21 mouse cellular contexts compared by ENCODE assay signal in the genomic region with DNA sequence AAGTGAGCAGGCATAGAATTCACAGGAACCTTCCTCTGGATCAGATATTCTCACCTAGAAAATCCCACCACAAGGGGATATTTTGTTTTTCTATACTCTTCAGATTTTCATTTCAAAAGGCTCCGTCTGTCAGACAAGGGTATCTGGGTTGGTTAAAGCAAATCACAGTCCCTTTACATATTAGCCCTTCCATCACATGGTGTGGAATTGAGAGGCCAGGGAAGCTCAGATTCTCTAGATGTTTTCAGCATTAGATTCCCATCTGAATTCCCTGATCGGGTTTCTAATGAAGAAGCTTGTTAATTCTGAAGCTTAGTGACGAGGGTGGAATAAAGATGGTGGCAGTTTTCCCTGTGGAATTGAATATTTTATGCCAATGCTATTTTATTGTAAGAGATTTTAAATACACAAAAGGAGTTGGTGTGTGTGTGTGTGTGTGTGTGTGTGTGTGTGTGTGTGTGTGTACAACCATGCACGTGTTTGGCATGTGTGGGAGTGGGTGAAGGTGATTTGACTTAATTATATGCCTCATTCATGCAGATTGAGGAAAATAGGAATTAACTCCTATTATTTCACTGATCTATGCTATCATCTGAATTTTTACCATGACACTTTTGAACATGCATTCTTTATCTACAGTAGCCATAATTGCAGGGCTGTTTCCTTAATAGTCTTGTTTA.
A peak's percentile ranks its signal among the peaks of the same experiment; 100 is the strongest.
DNase-seq lines count a peak whose midpoint lies in the region; ATAC-seq and TF ChIP-seq lines count a peak whose summit lies in the region.
"Had no signal": no experiment of that assay in that cellular context is flagged by ENCODE, and none has a peak within 500 bp of the region (broad histone marks: within the 10 kb centered on the region; RNA-seq: fewer than 3 reads in every experiment).

No protein-coding gene starts in this region.

- TF ChIP-seq CTCF in hindbrain, postnatal 0 days (IDR thresholded peaks at IDR 0.05; ENCODE audit: low read depth) = no peak
- TF ChIP-seq CTCF in brain, embryonic 14.5 days (IDR thresholded peaks at IDR 0.05; ENCODE audit: borderline replicate concordance, extremely low read depth, insufficient read depth, insufficient read length) = no peak

- no peaks in the 10 kb centered on the region for H3K9me3 ChIP-seq in forebrain, embryonic 16.5 days (ENCODE audit: control insufficient read depth, low read length)
- no peaks in the 10 kb centered on the region for H3K9me3 ChIP-seq in forebrain, embryonic 10.5 days
- no peaks in the 10 kb centered on the region for H3K9me3 ChIP-seq in hindbrain, embryonic 13.5 days
- no peaks in the 10 kb centered on the region for H3K9me3 ChIP-seq in hindbrain, postnatal 0 days (ENCODE audit: low read length)
- no peaks in the 10 kb centered on the region for H3K9me3 ChIP-seq in hindbrain, embryonic 14.5 days (ENCODE audit: control insufficient read depth, low read length)
- H3K9me3 ChIP-seq: embryonic facial prominence, embryonic 12.5 days; heart, embryonic 10.5 days had no signal

- H3K9ac ChIP-seq in forebrain, embryonic 16.5 days (replicated peaks; ENCODE audit: low read depth, low read length) = no peak overlapping the region
- no peak overlapping the region for H3K9ac ChIP-seq in hindbrain, embryonic 13.5 days
- H3K9ac ChIP-seq in hindbrain, postnatal 0 days (replicated peaks; ENCODE audit: low read length) = no peak overlapping the region
- no peak overlapping the region for H3K9ac ChIP-seq in hindbrain, embryonic 14.5 days
- H3K9ac ChIP-seq: embryonic facial prominence, embryonic 12.5 days had no signal

- TF ChIP-seq POLR2A in brain, embryonic 14.5 days (IDR thresholded peaks at IDR 0.05; ENCODE audit: borderline replicate concordance, extremely low read depth, insufficient read depth, insufficient read length, poor library complexity, severe bottlenecking) = no peak

- 43% methylated on average over 4 of the region's 4 CpGs for WGBS in forebrain, embryonic 16.5 days
- WGBS in forebrain, embryonic 10.5 days = 90% methylated on average over 4 of the region's 4 CpGs
- WGBS in hindbrain, embryonic 13.5 days = 53% methylated on average over 4 of the region's 4 CpGs
- 61% methylated on average over 4 of the region's 4 CpGs for WGBS in hindbrain, postnatal 0 days
- 47% methylated on average over 4 of the region's 4 CpGs for WGBS in hindbrain, embryonic 14.5 days

- no peaks in the 10 kb centered on the region for H3K27me3 ChIP-seq in forebrain, embryonic 16.5 days (replicated peaks; ENCODE audit: control insufficient read depth, insufficient read depth, low read length)
- no peaks in the 10 kb centered on the region for H3K27me3 ChIP-seq in forebrain, embryonic 10.5 days (ENCODE audit: poor library complexity, severe bottlenecking)
- no peaks in the 10 kb centered on the region for H3K27me3 ChIP-seq in hindbrain, embryonic 13.5 days
- no peaks in the 10 kb centered on the region for H3K27me3 ChIP-seq in hindbrain, postnatal 0 days (ENCODE audit: insufficient read depth, low read length)
- H3K27me3 ChIP-seq in hindbrain, embryonic 14.5 days (ENCODE audit: control insufficient read depth, insufficient read depth, low read length) = no peaks in the 10 kb centered on the region
- H3K27me3 ChIP-seq: embryonic facial prominence, embryonic 12.5 days had no signal

- H3K27ac ChIP-seq in forebrain, embryonic 16.5 days (ENCODE audit: low read length) = no peak overlapping the region
- H3K27ac ChIP-seq in forebrain, embryonic 10.5 days = no peak overlapping the region
- 0 out of 2 replicates have a peak overlapping the region, but pooled peaks have one; percentile 18 for H3K27ac ChIP-seq in hindbrain, embryonic 13.5 days
- H3K27ac ChIP-seq in hindbrain, postnatal 0 days = no peak overlapping the region
- 0 out of 2 replicates have a peak overlapping the region, but pooled peaks have one; percentile 9 for H3K27ac ChIP-seq in hindbrain, embryonic 14.5 days
- H3K27ac ChIP-seq: embryonic facial prominence, embryonic 12.5 days; heart, embryonic 10.5 days had no signal

- ATAC-seq in forebrain, embryonic 16.5 days = peak; percentile 57; the same call in 1 of the 2 replicates
- no peak; the same call in 1 of the 2 replicates for ATAC-seq in hindbrain, embryonic 13.5 days (ENCODE audit: low FRiP score)
- ATAC-seq in hindbrain, postnatal 0 days = no peak
- 0 out of 2 replicates have a peak, but pooled peaks have one; percentile 51 for ATAC-seq in hindbrain, embryonic 14.5 days (ENCODE audit: low FRiP score)
- ATAC-seq: intestine, postnatal 0 days had no signal

- no peaks in the 10 kb centered on the region for H3K4me1 ChIP-seq in forebrain, embryonic 16.5 days (replicated peaks; ENCODE audit: control insufficient read depth, insufficient read depth, low read length)
- no peaks in the 10 kb centered on the region for H3K4me1 ChIP-seq in forebrain, embryonic 10.5 days
- no peaks in the 10 kb centered on the region for H3K4me1 ChIP-seq in hindbrain, embryonic 13.5 days (replicated peaks)
- no peaks in the 10 kb centered on the region for H3K4me1 ChIP-seq in hindbrain, postnatal 0 days (ENCODE audit: insufficient read depth, low read length)
- no peaks in the 10 kb centered on the region for H3K4me1 ChIP-seq in hindbrain, embryonic 14.5 days (replicated peaks; ENCODE audit: control insufficient read depth, insufficient read depth, low read length)
- H3K4me1 ChIP-seq: embryonic facial prominence, embryonic 12.5 days; heart, embryonic 10.5 days had no signal

- H3K4me3 ChIP-seq in forebrain, embryonic 16.5 days (replicated peaks; ENCODE audit: low read length) = no peak overlapping the region
- H3K4me3 ChIP-seq in forebrain, embryonic 10.5 days = no peak overlapping the region
- H3K4me3 ChIP-seq in hindbrain, embryonic 13.5 days = no peak overlapping the region
- no peak overlapping the region for H3K4me3 ChIP-seq in hindbrain, postnatal 0 days (ENCODE audit: low read length)
- H3K4me3 ChIP-seq in hindbrain, embryonic 14.5 days (replicated peaks; ENCODE audit: low read length) = no peak overlapping the region
- H3K4me3 ChIP-seq: embryonic facial prominence, embryonic 12.5 days; heart, embryonic 10.5 days had no signal

- H3K36me3 ChIP-seq in forebrain, embryonic 16.5 days (ENCODE audit: control insufficient read depth, insufficient read depth) = no peaks in the 10 kb centered on the region
- H3K36me3 ChIP-seq in forebrain, embryonic 10.5 days (replicated peaks) = no peaks in the 10 kb centered on the region
- no peaks in the 10 kb centered on the region for H3K36me3 ChIP-seq in hindbrain, embryonic 13.5 days
- H3K36me3 ChIP-seq in hindbrain, postnatal 0 days (ENCODE audit: insufficient read depth, low read length) = no peaks in the 10 kb centered on the region
- no peaks in the 10 kb centered on the region for H3K36me3 ChIP-seq in hindbrain, embryonic 14.5 days (replicated peaks; ENCODE audit: control insufficient read depth, insufficient read depth)
- H3K36me3 ChIP-seq: embryonic facial prominence, embryonic 12.5 days; heart, embryonic 10.5 days had no signal

- H3K4me2 ChIP-seq in forebrain, embryonic 16.5 days (ENCODE audit: low read length) = no peak overlapping the region
- no peak overlapping the region for H3K4me2 ChIP-seq in hindbrain, embryonic 13.5 days
- H3K4me2 ChIP-seq in hindbrain, postnatal 0 days (ENCODE audit: low read depth, low read length) = no peak overlapping the region
- no peak overlapping the region for H3K4me2 ChIP-seq in hindbrain, embryonic 14.5 days (replicated peaks)
- H3K4me2 ChIP-seq: embryonic facial prominence, embryonic 12.5 days had no signal

- no peak for DNase-seq in forebrain, embryonic 10.5 days (ENCODE audit: extremely low spot score, low spot score)
- DNase-seq in hindbrain, postnatal 0 days (ENCODE audit: low spot score) = no peak
- peak; percentile 60 for DNase-seq in brain, embryonic 14.5 days (ENCODE audit: low read depth)
- DNase-seq in hindbrain, embryonic 14.5 days (ENCODE audit: low spot score) = no peak
- no peak for DNase-seq in lung, postnatal 25 days (ENCODE audit: low spot score)
- DNase-seq: adrenal gland, adult 2 months; adrenal gland, postnatal 36 days; cerebellum, adult 11 months; cerebellum, adult 8-10 months; cerebellum, postnatal 14 days; embryo, embryonic 11 days; gastrocnemius, postnatal 10 days; heart, adult 18-20 months; heart, postnatal 10 days; heart, postnatal 4 days; kidney, adult 8-10 months had no signal

Comparison
In these comparisons a context has a peak if more than half of its experiments do, and no peak if none do; other contexts are left out.
1. ATAC-seq: peak in forebrain, embryonic 16.5 days (single experiment) and hindbrain, embryonic 14.5 days (single experiment); none in hindbrain, embryonic 13.5 days (single experiment) and hindbrain, postnatal 0 days (single experiment).
2. H3K27ac ChIP-seq: peak in hindbrain, embryonic 13.5 days (single experiment) and hindbrain, embryonic 14.5 days (single experiment); none in forebrain, embryonic 16.5 days (single experiment), forebrain, embryonic 10.5 days (single experiment) and hindbrain, postnatal 0 days (single experiment).